Mouse (Mus musculus): ENCODE measurements at regions not wholly inside any gene's neighbourhood (a gene's known extent, or its start where the extent isn't known, plus 50 kb on each side); places are given as distances from the start of the nearest gene placed in this dataset.
A peak's percentile ranks its signal among the peaks of the same experiment; 100 is the strongest.

DNA sequence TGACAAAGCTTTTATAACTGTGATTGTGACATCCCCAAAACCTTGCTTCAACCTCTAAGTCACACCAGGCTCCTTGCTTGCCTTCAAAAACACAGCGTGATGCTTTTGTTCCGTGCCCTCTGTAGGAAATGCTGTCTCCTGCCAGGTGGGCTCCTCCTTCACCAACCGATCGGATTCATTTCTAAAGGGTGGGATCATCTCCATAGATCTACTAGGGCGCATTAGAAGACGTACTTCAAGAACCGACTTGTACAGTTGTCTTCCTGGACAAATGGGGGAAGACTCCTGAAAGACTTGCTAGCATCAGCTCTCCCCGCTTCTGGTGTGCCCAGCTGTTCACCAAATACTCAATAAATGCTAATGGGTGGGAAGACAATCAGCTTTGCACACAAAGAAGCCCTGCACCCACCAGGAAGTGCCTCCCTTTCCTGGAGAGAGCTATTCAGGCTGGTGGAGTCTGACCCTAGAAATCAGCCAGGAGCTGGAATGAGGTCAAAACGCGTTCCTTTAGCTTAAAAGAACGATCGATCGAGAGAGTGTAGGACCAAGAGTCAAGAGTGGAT lies 53.0 kb downstream of the Hoxa1 start:
- DNase-seq (ENCODE audit: inconsistent ontology term): no peak

DNA sequence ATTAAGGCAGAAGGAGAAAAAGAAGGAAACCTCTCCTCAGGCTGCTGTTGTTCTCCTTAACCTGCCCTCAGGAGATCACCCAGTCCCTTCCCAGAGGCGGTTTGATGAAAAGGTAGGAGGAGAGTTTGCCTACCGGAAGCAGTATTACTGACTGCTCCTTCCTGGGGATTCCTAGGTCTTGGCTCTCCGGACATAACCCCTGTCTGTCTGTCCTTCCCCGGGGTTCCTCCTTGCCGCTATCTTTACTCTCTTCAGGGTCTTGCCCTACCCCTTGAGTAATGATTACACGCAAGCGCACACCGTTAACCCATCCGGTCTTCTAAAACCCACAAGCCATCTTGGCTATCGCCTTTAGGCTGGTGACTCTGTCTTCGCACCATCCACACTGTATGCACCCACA lies 54.0 kb downstream of the Hoxa1 start:
- DNase-seq (ENCODE audit: inconsistent ontology term): no peak

DNA sequence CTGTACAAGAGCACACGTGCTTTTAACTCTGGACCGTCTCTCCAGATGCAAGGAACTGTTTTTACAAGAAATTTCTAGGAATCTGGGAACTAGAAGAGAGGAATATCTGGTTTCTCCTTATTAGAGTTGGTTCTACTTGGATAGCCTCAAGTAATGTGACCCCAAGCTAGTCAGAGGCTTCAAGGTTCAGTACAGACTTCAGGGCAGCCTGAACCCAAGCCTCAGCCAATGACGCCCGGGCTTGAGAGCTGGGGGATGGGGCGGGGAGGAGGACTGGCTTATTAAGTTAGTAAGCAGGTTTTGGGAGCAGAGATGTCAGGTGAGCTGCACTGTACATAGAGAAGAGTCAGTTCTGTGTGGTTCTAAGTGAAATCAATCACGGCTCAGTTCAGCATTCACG lies 54.5 kb downstream of the Hoxa1 start:
- DNase-seq (ENCODE audit: inconsistent ontology term): no peak

DNA sequence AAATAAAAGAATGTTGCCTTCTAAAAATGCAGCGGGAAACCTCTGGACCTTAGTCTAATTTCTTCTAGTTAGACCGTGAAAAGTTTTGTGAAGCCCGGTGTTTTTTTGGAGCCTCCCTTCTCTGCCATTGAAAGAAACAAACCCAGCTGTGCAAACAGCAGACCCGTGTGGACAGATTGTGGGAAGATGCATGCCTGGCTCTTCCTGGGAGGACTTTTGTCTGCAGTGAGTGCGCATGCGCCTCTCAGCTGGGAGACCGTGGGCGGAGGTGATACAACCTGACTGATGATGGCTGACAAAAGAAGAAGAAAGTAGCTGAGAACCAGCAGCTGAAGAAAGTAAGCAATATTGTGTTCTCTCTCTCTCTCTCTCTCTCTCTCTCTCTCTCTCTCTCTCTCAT lies 55.4 kb downstream of the Hoxa1 start:
- DNase-seq (ENCODE audit: inconsistent ontology term): peak; percentile 12

DNA sequence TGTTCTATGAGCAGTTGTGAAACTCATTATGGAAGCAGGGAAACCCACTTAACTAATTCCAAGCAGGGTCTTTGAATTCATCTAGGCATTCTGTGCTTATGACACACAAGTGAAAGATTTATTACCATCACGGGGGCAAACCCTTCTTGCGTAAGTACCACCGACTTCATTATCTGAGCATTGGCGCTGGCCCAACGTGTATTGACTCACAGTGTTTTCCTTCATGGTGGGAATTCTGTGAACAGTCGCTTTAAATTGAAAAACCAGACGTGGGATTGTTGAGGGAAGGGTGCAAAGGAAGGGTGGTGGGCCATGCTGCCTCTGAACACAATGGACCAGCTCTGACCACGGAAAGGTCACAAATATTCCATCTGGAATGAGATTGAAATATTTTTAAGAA lies 55.9 kb downstream of the Hoxa1 start:
- DNase-seq (ENCODE audit: inconsistent ontology term): peak; percentile 52

DNA sequence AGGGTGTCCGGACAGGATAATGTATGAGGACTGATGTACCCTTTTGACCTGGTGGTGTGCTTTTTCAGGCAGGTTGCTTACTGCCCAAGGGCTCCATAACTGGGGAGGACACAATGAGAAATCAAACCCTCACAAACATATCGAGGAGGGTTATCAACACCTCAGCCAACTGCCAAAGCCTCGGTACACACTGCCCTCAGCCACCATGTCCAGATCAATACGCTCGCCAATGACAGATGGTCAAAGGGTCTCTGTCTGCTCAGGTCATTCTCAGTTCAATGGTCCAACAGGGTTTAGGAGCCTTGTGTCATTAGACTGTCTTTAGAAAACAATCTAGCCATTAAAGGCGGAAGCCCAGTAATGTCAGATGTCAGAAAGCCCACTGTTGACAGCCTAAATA lies 56.9 kb downstream of the Hoxa1 start:
- DNase-seq (ENCODE audit: inconsistent ontology term): no peak

DNA sequence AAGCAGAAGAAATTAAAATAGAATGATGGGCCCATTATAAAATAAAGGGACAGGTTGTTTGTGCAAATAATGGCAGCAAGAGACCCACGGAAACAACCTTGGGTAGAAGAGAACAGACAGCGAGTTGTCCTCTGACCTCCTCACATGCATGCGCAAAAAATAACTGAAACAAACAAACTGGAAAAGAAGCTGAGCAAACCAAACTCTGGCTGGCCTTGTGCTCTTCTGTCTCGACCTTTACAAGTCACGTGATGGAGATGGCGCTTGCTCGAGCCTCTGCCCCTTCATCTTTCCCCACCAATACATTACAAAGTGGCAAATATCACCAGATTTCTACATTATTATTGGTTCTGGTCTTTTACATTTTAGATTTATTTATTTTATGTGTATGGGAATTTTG lies 59.3 kb downstream of the Hoxa1 start:
- DNase-seq (ENCODE audit: inconsistent ontology term): no peak

DNA sequence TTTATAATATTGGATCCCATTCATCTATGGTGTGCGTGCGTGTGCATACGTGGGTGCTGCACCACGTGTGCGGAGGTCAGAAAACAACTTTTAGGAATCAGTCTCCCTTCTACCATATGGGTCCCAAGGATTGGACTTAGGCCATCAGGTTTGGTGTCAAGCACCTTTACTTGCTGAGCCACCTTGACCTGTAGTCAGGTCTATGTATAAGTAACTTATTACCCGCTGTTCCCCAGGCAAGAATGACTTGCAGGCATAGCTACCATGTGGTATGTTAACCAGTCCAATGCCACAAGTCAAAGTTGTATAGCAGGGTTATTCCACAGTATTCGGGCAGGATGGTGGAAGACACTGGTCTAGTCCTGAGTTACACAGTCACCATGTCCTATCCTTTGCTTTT lies 62.5 kb downstream of the Hoxa1 start:
- DNase-seq (ENCODE audit: inconsistent ontology term): no peak

DNA sequence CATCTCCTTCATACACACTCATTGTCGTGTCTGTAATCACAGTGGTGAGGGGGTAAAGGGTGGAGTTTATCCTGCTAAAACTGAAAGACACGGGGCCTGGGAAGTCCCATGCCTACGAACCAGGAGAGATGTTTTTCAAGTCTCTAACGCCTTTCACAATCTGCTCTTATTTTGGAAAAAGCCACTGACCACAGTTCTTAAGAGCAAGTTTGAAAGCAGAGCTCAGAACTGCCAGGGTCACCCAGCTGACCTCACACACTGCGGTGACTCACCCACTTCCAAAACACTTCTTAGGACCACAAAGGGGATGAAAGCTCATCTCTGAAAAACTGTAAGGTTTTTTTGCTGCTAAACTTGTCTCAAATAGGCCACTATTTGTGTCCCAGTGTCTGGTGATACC lies 66.7 kb downstream of the Hoxa1 start:
- peak; percentile 40 for DNase-seq (ENCODE audit: inconsistent ontology term)

DNA sequence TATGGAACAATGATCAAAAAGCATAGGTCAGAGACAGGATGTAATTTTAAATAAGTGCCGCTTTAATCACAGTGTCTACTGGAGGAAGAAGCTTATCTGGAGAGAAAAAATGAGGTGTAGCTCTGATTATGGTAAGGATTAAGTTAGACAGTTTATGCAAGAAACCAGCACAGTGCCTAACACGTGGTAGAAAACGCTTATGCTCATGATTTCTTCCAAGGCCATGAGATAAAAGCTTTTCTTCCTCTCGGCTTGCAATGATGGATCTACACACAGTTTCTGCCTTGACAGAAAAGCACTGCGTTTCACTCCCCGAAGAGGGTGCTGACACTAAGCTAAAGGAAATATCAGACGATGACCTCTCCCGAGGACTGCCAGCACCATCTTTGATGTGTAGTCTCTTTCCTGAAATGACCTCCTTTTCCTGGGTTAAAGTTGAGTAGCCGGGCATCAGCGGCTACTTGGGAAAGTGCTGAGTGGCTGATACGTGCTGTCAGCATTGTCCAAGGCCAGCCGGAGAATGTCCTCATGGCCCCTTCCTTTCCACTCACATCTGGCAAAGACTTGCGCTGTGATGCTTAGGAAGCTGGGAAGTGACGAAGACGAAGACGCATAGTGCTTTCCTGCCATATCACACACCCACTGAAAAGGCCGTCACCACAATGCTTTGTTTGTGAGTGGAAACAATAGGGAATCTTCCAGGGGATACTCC lies 72.0 kb downstream of the Hoxa1 start:
- DNase-seq (ENCODE audit: inconsistent ontology term): no peak

DNA sequence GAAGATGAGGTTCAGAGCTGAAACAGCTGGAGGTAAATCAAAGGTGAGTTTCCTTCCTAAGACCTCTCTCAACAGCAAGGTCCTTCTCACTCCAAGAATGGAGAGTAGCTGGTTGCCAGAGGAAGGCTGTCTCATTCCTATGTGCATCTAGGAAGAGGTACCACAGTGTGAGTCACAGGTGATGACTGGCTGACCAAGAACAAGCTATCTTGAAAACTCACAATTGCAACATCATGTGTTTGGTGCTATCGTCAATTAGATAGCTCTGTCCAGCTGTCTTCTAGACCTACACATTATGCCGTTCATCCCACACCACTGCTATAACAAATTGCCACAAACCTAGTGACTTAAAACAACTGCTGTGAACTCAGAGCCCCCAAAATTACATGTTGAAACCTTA lies 72.3 kb upstream of the Skap2 start:
- no peak for DNase-seq (ENCODE audit: inconsistent ontology term)

DNA sequence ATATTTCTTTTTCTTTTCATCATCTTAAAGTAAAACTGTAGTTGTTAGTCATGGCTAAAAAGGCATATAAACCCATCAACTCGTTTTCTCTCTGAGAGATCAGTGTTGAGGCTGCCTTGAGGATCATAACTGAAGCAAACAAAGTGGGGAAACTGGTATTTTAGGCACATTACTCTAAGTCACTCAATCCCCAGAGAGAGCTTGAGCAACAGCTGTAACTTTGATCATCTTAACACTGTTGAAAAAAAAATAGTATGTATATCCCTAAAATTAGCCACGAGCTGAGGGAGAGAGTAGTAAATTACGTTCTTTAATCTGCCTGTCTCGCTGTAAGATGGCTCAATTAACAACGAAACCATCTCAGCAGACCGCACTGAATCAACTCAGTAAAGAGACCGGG lies 67.2 kb upstream of the Skap2 start:
- DNase-seq (ENCODE audit: inconsistent ontology term): no peak

DNA sequence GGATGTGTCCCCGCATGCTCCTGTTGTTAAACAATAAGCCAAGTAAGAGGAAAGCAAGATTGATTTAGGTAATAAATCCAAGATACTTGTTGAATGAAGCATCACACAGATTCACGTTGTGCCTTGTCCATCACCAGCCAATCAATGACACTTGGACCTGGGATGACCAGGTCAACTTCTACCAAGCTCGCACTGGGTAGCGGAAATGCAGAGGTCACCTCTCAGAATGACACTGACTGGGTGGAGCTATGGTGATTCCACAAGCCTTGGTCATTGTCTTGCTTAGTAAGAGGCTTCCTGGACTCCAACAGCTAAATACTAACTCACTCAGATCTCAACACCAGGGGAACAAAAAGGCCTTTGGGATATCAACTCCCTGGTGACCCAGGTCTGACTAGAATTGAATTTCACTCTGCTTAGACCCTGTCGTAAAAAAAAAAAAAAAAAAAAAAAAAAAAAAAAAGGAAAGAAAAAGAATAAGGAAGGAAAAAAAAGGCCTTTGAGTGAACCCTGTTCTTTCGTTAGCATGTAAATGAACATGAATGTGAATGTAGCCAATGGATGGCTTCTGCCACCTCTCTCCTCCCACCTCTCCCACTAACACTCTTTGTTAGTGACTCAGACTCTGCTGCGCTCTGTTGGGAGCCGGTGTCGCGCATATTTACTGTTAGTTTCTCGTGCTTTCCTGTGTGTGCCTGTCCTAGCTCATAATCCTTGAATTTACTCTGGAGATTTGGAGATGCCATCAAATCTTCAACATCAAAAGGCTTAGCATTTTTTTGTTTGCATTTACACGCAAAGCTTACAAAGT lies 66.4 kb upstream of the Skap2 start:
- no peak for DNase-seq (ENCODE audit: inconsistent ontology term)

DNA sequence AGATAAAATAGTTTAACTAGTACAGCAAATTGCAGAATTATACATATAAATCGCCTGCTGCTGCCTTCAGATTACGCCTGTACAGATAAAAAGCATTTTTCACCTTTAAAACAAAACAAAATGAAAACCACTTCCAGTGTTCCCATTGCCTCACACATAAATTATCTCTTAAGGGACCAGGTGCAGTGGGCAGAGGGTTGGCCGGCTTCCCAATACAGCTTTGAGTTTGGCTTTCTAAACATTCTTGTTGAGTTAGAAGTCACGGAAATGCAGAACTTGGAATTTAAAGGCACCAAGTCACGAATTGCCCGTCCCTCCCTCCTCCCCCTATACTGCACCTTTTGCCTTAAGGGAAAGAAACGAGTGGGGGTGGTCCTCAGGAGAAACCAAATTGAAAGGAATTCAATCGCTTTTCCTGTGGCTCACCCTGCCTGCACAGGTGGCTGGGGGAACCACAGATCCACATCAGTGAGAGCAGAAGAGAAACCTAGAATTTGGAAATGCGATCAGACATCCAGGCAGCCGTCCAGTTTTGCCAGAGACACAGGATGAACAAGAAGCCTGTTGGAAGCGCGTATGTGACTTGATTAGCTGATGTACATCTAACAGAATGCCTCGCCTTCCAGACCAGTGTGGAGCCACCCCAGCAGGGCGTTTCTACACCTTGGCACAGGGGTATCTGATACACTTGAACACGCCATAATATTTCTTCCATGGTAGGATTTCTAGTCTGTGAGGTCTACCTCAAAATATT lies 64.0 kb upstream of the Skap2 start:
- no peak for DNase-seq (ENCODE audit: inconsistent ontology term)

DNA sequence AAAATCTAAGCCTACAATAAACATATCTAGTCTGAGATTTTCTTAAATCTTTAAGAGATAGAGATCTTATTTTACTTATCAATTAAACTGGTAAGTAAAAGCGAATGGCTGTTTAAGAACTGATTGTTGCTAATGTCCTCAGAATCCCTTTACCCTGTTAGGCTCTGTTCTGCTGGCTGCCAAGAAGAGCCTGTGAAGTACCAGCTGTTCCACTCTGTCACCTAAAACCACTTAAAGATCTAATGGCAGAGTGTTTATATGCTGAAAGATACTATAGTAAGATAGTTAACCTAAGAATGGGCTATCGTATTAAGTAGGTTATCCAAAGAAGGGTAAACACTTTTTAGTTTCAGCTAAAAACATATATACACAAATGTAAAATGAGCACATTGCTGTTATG lies 62.6 kb upstream of the Skap2 start:
- DNase-seq (ENCODE audit: inconsistent ontology term): no peak

DNA sequence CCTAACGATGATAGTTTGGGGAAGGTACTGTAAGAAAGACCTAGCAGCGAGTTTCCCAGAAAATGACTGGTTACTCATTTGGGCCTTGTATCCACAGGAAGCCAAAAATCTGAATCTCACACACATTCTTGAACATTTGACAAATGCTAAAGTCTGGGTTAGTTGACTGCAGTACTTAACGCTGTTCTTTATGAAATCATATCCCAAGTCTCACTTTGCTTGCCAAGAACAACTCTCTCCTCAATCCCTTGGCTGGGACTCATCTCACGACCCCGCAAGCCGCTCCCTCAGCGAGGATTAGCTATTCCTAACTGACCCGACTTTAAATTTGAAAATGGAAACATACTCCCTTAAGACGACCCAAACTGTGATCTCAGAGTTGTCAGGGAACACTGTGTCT lies 54.8 kb upstream of the Skap2 start:
- no peak for DNase-seq (ENCODE audit: inconsistent ontology term)

DNA sequence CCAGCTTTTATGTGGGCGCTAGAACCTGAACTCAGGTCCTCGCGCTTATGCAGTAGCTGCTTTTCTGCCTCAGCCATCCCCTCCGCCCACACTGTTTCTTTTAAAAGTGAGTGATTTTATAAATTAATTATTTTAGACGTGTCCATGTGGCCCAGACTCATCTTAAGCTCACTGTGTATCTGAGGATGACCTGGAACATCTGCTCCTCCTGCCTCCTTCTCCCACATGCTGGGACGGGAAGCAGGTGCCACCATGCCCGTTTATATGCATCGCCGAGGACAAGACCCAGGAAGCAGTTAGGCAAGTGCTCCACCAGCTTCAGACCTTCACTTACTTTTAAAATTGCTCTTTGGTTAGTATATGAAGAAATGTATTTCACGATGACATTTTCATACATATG lies 53.3 kb upstream of the Skap2 start:
- no peak for DNase-seq (ENCODE audit: inconsistent ontology term)

DNA sequence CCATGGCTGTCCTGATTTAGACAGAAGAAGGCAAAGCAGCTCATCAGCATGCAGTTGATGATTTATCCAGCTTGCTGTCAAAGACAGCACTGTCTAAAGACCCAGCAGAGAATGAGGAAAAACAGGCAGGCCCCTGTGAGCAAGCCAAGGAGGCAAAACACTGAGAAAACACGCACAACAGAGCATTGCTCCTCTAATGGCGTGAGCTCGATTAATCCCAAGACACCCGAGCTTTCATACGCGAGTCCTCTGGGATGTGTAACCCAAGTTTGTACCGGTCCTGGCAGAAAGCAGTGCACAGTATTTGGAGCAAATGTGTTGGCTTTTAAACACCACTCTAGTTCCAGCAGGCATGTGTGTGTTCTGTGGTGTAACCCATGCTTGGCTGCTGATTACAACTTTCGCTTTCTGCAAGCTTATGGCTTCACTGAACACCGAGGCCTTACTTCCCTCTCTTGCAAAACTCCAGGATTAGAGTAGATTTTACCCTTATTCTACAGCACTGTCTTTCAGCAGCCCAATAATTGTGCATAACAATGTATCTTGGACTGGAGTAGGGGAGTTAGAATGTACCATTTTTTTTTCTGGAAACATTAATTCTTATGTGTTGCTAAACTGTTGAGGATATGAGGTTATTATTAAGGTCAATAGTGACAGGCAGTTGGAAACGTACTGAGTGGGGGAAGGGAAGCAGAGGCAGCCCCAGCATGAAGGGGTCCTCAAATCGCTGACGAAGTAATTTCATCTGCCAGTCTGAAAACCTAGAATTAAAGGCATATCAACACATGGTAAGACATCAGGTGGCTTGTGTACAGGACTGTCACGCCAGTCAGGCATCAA lies 52.0 kb upstream of the Skap2 start:
- DNase-seq (ENCODE audit: inconsistent ontology term): no peak

Measured in Muller cell, postnatal 12 days (primary cell).